Mouse (Mus musculus) embryonic fibroblast, embryonic 13.5 days (primary cell): Measurements from ENCODE around the gene Fbxo21. TPM values are rescaled to one million over a fixed set of nuclear protein-coding genes. Genes with fewer than 3 reads are reported as not detected.
A peak's percentile ranks its signal among the peaks of the same experiment; 100 is the strongest.

Source experiments
- H3K27ac ChIP-seq: 2 replicates; pipeline ENCODE4 v1.5.1; 2012; ENCODE audit warnings: low read length, control low read depth, inconsistent platforms; ENCODE audit not compliant: insufficient read depth
- H3K4me1 ChIP-seq: 2 replicates; pipeline ENCODE4 v1.6.1; 2011; ENCODE audit warnings: low read length; ENCODE audit not compliant: control insufficient read depth, insufficient read depth
- H3K4me3 ChIP-seq: 2 replicates; pipeline ENCODE4 v1.5.1; 2011; ENCODE audit warnings: mild to moderate bottlenecking, control low read depth, low read length; ENCODE audit not compliant: insufficient read depth
- CTCF ChIP-seq: IDR thresholded peaks from 2 replicates; pipeline ENCODE4 v1.5.1; 2011; ENCODE audit warnings: mild to moderate bottlenecking, control low read depth, low read length, moderate library complexity, borderline replicate concordance; ENCODE audit not compliant: insufficient read depth
- POLR2A ChIP-seq: IDR thresholded peaks from 2 replicates; pipeline ENCODE4 v1.6.1; 2011; ENCODE audit warnings: low read depth, mild to moderate bottlenecking, control low read depth, low read length, moderate library complexity
- polyA plus RNA-seq: library from polyadenylated mRNA; stranded (reverse); fragments of >200 nt; gene quantifications from 2 replicates; pipeline ENCODE4 v1.2.4, GENCODE M21; 2011; ENCODE audit warnings: low read depth; ENCODE audit not compliant: missing spikeins, insufficient read length

Gene Fbxo21
- polyA plus RNA-seq, 1 experiment: 39.0 TPM

- Histone ChIP-seq H3K27ac (no peak overlapping the region), H3K4me1 (no peaks in the 10 kb centered on the region), H3K4me3 (no peak overlapping the region)
- TF ChIP-seq CTCF (no peak), POLR2A (no peak)
Measured at GRCm38 (mm10) chr5:117953893-117954292, 22.6 kb upstream of the Fbxo21 start.

GRCm38 (mm10) chr5:117954429-117954828 is 22.1 kb upstream of the Fbxo21 start:
- no peak for TF ChIP-seq POLR2A
- TF ChIP-seq CTCF: no peak
- H3K4me3 ChIP-seq: no peak overlapping the region
- no peaks in the 10 kb centered on the region for H3K4me1 ChIP-seq
- no peak overlapping the region for H3K27ac ChIP-seq

DNA sequence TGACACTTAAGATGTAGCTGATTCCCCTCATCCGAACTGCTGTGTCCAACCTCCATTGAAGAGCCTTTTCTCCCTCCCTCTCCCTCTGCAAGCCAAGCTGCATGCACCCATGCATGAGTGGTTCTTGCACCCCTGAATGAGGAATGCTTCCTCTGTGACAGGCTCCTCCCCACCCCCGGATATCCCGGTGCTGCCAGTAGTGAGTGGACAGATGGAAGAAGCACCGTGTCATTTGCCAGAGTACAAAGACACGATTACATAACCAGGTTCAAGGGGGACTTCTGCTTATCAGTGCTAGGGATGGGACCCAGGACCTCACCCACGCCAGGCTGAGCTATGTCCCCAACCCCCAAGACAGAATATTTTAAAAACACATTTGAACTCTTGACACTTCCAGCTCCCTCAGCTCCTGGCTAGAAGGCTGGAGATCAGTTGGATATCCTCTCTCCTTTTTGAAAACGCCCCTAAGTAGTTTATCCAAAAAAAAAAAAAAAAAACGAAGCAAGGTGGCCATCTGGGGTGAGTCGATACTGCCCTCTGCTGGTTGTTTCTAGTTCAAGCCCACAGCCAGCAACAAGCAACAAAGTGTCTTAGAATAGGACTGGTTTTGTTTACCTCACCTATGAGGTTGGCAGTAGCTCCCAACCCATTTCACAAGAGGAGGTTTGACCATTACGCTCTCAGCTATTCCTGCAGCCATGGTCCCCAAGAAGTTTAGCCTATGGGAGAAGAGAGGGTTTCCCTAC is 20.7 kb upstream of the Fbxo21 start:
- no peak overlapping the region for H3K27ac ChIP-seq
- H3K4me1 ChIP-seq: no peaks in the 10 kb centered on the region
- H3K4me3 ChIP-seq: no peak overlapping the region
- TF ChIP-seq CTCF (peak; percentile 28; the same call in 1 of the 2 replicates), POLR2A (no peak)

GRCm38 (mm10) chr5:117964750-117965149 is 11.8 kb upstream of the Fbxo21 start:
- Histone ChIP-seq H3K4me1 (peaks cover 4% of the 10 kb centered on the region), H3K27ac (no peak overlapping the region), H3K4me3 (no peak overlapping the region)
- TF ChIP-seq POLR2A (no peak), CTCF (no peak)

GRCm38 (mm10) chr5:117966956-117967355 is 9.6 kb upstream of the Fbxo21 start:
- peaks cover 4% of the 10 kb centered on the region for H3K4me1 ChIP-seq
- TF ChIP-seq CTCF (no peak), POLR2A (no peak)
- no peak overlapping the region for H3K27ac ChIP-seq

DNA sequence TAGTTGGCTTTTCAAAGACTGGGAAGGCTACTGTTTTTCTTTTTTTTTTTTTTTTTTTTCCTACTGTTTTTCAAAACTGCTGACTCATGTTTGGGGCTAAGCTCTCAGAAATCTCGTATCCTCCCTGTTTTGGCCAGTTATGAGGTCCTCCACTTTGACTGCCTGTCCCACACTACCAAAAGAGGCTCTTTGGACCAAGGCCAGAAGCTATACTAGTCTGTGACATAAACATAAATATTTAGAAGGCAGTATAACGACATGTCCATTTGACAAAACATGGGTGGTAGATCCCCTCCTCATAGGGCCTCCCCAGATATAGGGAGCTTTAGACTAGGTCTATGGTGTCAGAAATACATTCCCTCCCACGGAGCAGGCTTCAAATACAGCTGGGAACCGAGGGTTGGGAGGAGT is 8.9 kb upstream of the Fbxo21 start:
- Histone ChIP-seq H3K27ac (peak overlapping the region; percentile 37; the same call in 1 of the 2 replicates), H3K4me3 (no peak overlapping the region), H3K4me1 (peaks cover 4% of the 10 kb centered on the region)
- no peak for TF ChIP-seq CTCF

More at GRCm38 (mm10) chr5:117966956-117967355, 9.6 kb upstream of the Fbxo21 start:
- H3K4me3 ChIP-seq: no peak overlapping the region

DNA sequence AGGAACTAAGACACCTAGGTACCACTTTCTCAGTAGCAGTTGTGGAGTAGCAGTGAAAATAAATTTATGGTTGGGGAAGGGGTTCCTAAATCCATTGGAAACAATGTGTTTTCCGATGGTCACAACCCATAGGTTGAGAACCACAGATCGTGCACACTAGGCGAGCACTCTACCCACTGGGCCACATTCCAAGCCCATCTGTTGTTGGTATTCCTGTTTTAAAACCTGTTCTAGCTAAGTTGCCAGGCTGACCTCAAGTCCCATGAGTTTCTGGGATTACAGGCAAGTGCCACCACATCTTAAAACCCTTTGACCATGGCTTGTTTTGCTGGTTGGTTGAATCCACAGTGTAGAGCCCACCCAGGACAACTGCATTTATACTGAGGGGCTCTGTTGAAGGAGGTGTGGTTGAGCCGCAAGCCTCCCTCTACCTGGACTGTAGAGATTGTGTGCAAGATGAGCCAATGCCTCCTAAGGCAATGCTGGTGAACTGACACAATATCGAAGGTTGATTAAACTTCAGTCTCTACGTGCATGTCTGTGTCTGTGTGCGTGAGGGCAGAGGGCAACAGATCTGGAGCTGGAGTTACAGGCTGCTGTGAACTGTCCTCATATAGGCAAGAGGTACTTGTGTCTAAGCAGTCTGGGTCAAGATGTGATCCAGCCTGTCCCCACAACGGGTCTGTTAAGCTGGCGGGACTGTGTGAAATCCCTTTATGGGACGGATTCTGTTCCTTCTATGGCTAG is 6.7 kb upstream of the Fbxo21 start:
- TF ChIP-seq CTCF (no peak), POLR2A (no peak)
- Histone ChIP-seq H3K4me1 (peaks cover 1% of the 10 kb centered on the region; the same call in 1 of the 2 replicates), H3K4me3 (no peak overlapping the region), H3K27ac (no peak overlapping the region)

DNA sequence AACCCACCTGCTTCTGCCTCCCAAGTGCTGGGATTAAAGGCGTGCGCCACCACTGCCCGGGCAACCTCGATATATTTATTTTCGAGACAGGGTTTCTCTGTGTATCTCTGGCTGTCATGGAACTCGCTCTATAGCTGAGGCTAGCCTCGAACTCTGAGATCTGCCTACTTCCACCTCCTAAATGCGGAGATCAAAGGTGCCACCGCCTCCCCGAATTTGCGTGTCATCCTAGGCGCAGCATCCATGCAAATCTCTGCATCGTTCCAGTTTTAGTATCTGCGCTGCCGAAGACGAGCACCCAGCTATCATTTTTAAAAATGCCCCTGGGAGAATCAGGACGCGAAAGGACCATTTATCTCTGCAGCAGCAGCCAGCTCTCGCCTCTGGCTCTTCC is 270 bp upstream of the Fbxo21 start:
- no peak overlapping the region for H3K27ac ChIP-seq
- peaks cover 3% of the 10 kb centered on the region; the same call in 1 of the 2 replicates for H3K4me1 ChIP-seq
- no peak for TF ChIP-seq CTCF
- no peak for TF ChIP-seq POLR2A
- peak overlapping the region; percentile 18; the same call in 1 of the 2 replicates for H3K4me3 ChIP-seq

GRCm38 (mm10) chr5:117977501-117978158 is 1.1 kb downstream of the Fbxo21 start:
- Histone ChIP-seq H3K27ac (no peak overlapping the region), H3K4me3 (peak overlapping the region; percentile 66), H3K4me1 (peaks cover 3% of the 10 kb centered on the region; the same call in 1 of the 2 replicates)
- TF ChIP-seq POLR2A: no peak; the same call in 1 of the 2 replicates
- TF ChIP-seq CTCF: no peak

DNA sequence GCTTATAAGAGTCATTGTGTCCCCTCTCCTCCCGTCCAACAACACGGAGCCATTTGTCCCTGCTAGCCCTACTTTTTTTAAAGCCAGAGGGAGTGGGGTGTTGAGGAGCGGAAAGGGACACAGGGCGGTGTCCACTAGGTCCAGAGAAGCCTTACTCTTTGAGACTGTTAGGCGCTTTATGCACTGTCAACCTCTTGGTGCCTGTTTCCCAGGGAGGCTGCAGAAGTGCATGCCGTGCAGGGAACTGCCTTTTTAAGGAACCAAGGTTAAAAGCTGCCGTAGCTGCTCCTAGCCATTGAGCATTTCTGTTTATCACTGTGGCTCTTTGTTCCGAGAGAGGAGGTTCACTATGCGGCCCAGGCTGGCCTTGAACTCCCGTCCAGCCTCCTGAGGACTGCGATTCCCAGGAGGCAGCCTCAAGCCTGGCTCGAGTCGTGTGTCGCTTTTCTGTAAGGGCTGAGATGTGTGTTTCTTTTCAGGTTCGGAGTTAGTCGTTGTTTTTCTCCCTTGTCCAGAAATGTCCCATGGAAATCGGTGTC is 1.7 kb downstream of the Fbxo21 start:
- no peak overlapping the region for H3K27ac ChIP-seq
- peak overlapping the region; percentile 66 for H3K4me3 ChIP-seq
- no peak for TF ChIP-seq CTCF
- no peak for TF ChIP-seq POLR2A
- peaks cover 3% of the 10 kb centered on the region; the same call in 1 of the 2 replicates for H3K4me1 ChIP-seq
